Mouse (Mus musculus): Measurements from ENCODE around the gene Olfr1233. TPM values are rescaled to one million over a fixed set of nuclear protein-coding genes. Genes with fewer than 3 reads are reported as not detected.

The Olfr1233 gene
- polyA plus RNA-seq (2012; rRNA removed), result not detected in 2 replicates

GRCm38 (mm10) chr2:89342298-89342697, at the start of gene Olfr1233:
Gene Olfr1233 (minus strand): TSS chr2:89342398.

GRCm38 (mm10) chr2:89364765-89365164, 22.6 kb upstream of the Olfr1233 start, which contains the start of gene Olfr1234:
Gene Olfr1234 (minus strand): TSS chr2:89364865.

GRCm38 (mm10) chr2:89329575-89329974, 12.6 kb downstream of the Olfr1233 start, which contains the start of gene Olfr1232:
Gene Olfr1232 (minus strand): TSS chr2:89329675.

DNA sequence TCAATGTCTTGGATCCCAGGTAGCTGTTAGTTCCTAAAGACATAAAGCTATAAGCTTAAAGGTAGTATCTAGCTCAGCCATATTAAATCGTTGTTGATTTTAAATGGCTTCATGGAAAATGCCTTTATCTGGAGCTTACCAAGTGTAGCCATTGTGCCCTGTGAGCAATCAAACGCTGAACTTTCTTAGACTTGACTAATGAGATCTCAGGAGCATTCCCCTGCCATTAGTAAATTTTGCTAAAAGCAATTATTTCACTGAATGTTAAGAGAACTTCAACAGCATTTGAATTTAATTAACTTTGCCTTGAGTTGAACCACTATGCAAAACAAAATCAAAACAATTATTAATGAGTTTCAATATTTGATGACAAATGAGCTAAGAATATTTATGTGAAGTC, 35.2 kb downstream of the Olfr1233 start, which contains the start of gene Olfr1231:
Olfr1231 (minus strand) TSS at position 101 of the 400 bp plus-strand sequence.

DNA sequence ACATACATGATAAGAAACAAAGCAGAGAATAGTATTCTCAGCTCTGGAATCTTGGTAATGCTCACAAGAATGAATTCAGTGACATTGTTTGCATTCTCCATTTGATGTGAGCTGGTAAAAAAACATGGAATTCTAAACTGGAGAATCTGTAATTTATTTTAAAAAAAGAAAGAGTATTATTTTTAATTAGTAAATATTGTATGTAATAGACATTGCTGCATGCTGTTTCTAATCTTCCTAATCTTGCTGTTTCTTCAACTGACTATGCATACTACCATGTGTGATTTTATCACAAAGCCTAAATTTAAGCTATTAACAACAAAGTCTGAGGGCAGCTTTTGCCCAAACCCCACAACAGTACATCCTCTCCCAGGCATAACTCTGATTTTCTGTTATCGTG, 45.0 kb downstream of the Olfr1233 start, which contains the start of gene Olfr1230:
Olfr1230 (minus strand) TSS at position 101 of the 400 bp plus-strand sequence.

DNA sequence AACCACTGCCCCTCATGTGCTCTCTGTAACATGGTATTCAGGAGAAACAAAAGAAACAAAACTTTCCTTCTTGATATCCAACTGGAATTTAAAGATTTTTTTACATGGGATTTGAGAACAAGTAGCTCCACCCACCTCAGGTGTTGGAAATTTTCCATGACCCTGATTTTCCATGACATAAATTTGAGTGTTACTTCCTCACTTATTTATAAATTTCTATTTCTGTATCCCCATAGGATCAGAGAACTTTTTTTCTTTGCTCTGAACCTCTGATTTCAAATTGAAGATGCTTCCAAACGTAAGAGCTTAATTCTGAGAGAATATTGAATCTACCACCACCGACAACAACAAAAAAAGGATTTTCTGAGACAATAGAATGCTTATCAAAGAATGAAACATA, 54.3 kb downstream of the Olfr1233 start, which contains the start of gene Olfr1229:
Olfr1229 (minus strand) TSS at position 101 of the 400 bp plus-strand sequence.

Other genes starting within 250 kb of the Olfr1233 start
- gene Olfr1220, start 235.6 kb downstream of the Olfr1233 start, polyA plus RNA-seq (2012; rRNA removed), result not detected in 2 replicates
- not detected in 2 replicates for gene Olfr1221, start 225.1 kb downstream of the Olfr1233 start, polyA plus RNA-seq (2012; rRNA removed)
- gene Olfr1222, start 209.3 kb downstream of the Olfr1233 start, polyA plus RNA-seq (2012; rRNA removed), result not detected in 2 replicates
- not detected in 2 replicates for gene Olfr1223, start 190.8 kb downstream of the Olfr1233 start, polyA plus RNA-seq (2012; rRNA removed)
- not detected in 2 replicates for gene Olfr1224-ps1, start 178.3 kb downstream of the Olfr1233 start, polyA plus RNA-seq (2012; rRNA removed)
- gene Olfr1225, start 167.7 kb downstream of the Olfr1233 start, polyA plus RNA-seq (2012; rRNA removed), result not detected in 2 replicates
- gene Olfr1226, start 142.3 kb downstream of the Olfr1233 start, polyA plus RNA-seq (2012; rRNA removed), result not detected in 2 replicates
- not detected in 2 replicates for gene Olfr1228, start 88.3 kb downstream of the Olfr1233 start, polyA plus RNA-seq (2012; rRNA removed)
- not detected in 2 replicates for gene Olfr1229, start 54.4 kb downstream of the Olfr1233 start, polyA plus RNA-seq (2012; rRNA removed)
- not detected in 2 replicates for gene Olfr1230, start 45.1 kb downstream of the Olfr1233 start, polyA plus RNA-seq (2012; rRNA removed)
- not detected in 2 replicates for gene Olfr1231, start 35.3 kb downstream of the Olfr1233 start, polyA plus RNA-seq (2012; rRNA removed)
- not detected in 2 replicates for gene Olfr1232, start 12.7 kb downstream of the Olfr1233 start, polyA plus RNA-seq (2012; rRNA removed)
- gene Olfr1234, start 22.5 kb upstream of the Olfr1233 start, polyA plus RNA-seq (2012; rRNA removed), result not detected in 2 replicates
- gene Olfr1238, start 67.3 kb upstream of the Olfr1233 start, polyA plus RNA-seq (2012; rRNA removed), result not detected in 2 replicates
- gene Olfr1239, start 78.0 kb upstream of the Olfr1233 start, polyA plus RNA-seq (2012; rRNA removed), result not detected in 2 replicates
- gene Olfr1240, start 100.6 kb upstream of the Olfr1233 start, polyA plus RNA-seq (2012; rRNA removed), result not detected in 2 replicates
- gene Olfr1241, start 144.7 kb upstream of the Olfr1233 start, polyA plus RNA-seq (2012; rRNA removed), result not detected in 2 replicates
- gene Olfr1242, start 155.9 kb upstream of the Olfr1233 start, polyA plus RNA-seq (2012; rRNA removed), result not detected in 2 replicates
- not detected in 2 replicates for gene Olfr1243, start 189.1 kb upstream of the Olfr1233 start, polyA plus RNA-seq (2012; rRNA removed)
- not detected in 2 replicates for gene Olfr1245, start 236.0 kb upstream of the Olfr1233 start, polyA plus RNA-seq (2012; rRNA removed)

Data from liver, embryonic 18 days (tissue).